Mouse (Mus musculus): ENCODE measurements around the gene Lrrfip2. TPM values are rescaled to one million over a fixed set of nuclear protein-coding genes. Genes with fewer than 3 reads are reported as not detected.

The Lrrfip2 gene
- polyA plus RNA-seq, 1 experiment from 2014 or later = 42.5 TPM

DNA sequence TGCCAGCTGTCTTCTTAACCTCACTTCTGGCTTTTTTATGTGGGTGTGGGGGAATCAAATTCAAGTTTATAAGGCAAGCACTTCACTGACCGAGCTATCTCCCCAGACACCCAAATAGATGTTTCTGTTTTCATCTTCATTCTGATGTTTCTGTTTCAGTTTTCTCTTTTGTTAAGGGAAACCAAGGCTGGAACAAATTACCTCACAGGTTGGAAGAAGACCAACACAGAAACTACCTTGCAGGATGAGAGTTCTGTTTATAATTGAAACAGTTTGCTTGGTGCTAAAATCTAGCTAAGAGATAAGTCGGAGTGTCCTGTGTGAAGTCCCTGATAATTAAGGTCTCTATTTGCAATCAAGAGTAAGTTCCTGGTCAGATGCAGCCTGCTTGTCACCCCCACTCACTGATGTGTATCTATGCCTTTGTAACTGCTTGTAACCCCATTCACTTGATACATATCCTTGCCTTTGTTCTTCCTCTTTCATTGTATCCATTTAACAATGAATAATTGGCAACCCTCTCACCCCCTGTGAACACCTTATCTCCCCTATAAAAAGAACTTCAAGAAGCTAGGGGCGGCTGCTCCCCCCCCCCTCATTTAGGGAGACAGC lies 30.3 kb upstream of the Lrrfip2 start:
- H3K9me3 ChIP-seq (ENCODE audit: control insufficient read depth, low read length) = no peaks in the 10 kb centered on the region
- H3K27ac ChIP-seq (ENCODE audit: low read depth, low read length) = no peak overlapping the region
- no peaks in the 10 kb centered on the region for H3K27me3 ChIP-seq (ENCODE audit: control insufficient read depth, insufficient read depth, low read length)
- no peak overlapping the region for H3K4me2 ChIP-seq (ENCODE audit: low read depth, low read length)
- H3K4me3 ChIP-seq (ENCODE audit: low read depth, low read length) = no peak overlapping the region
- no peak for ATAC-seq (ENCODE audit: low read depth)
- no peak overlapping the region for H3K9ac ChIP-seq (replicated peaks; ENCODE audit: low read depth, low read length)
- no peaks in the 10 kb centered on the region for H3K36me3 ChIP-seq (ENCODE audit: control insufficient read depth, insufficient read depth, low read length)
- H3K4me1 ChIP-seq (ENCODE audit: control insufficient read depth, insufficient read depth, low read length) = peaks cover 3% of the 10 kb centered on the region; the same call in 1 of the 2 replicates
- WGBS = 29% methylated on average over 3 of the region's 3 CpGs

DNA sequence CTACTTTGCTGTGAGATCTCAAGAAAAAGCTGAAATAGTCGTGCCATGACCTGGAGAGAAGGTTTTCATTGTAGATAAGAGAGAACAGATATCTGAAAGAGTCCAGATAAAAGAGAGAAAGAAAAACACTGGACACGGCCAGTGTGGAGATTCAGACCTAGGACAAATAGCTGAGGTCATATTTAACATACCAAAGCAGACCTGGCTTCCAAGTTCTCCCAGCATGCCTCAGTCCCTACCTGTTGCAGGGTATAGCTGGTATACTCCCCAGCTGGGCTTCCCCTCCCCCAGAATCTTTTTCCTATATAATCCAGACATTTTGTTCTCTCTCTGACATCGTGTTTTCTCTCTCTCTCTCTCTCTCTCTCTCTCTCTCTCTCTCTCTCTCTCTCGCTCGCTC lies 29.4 kb upstream of the Lrrfip2 start:
- no peak overlapping the region for H3K9ac ChIP-seq (replicated peaks; ENCODE audit: low read depth, low read length)
- no peak overlapping the region for H3K4me2 ChIP-seq (ENCODE audit: low read depth, low read length)
- ATAC-seq (ENCODE audit: low read depth) = no peak
- H3K36me3 ChIP-seq (ENCODE audit: control insufficient read depth, insufficient read depth, low read length) = no peaks in the 10 kb centered on the region
- no peaks in the 10 kb centered on the region for H3K27me3 ChIP-seq (ENCODE audit: control insufficient read depth, insufficient read depth, low read length)
- 20% methylated on average over 5 of the region's 5 CpGs for WGBS
- no peak overlapping the region for H3K27ac ChIP-seq (ENCODE audit: low read depth, low read length)
- no peak overlapping the region for H3K4me3 ChIP-seq (ENCODE audit: low read depth, low read length)
- H3K9me3 ChIP-seq (ENCODE audit: control insufficient read depth, low read length) = no peaks in the 10 kb centered on the region
- peaks cover 3% of the 10 kb centered on the region; the same call in 1 of the 2 replicates for H3K4me1 ChIP-seq (ENCODE audit: control insufficient read depth, insufficient read depth, low read length)

DNA sequence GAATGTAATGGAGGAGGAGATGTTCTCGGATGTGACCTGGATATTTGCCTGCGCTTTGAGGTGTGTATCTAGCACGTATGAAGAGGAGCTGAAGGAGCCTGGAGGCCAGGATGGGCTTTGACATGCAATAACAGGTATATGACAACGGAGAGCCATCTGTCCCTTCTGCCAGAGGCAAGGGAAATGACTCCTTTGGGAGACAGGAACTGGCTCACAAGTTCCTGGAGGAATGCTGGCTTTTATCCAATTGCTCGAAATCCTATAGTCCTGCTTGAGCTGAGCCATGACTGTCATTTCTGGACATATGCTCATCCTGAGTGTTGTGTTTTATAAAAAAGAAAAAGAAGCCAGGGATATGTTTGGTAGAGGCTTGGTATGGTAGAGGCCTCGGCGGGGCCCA lies 28.5 kb upstream of the Lrrfip2 start:
- H3K4me1 ChIP-seq (ENCODE audit: control insufficient read depth, insufficient read depth, low read length) = peaks cover 3% of the 10 kb centered on the region; the same call in 1 of the 2 replicates
- no peak overlapping the region for H3K4me2 ChIP-seq (ENCODE audit: low read depth, low read length)
- H3K9me3 ChIP-seq (ENCODE audit: control insufficient read depth, low read length) = no peaks in the 10 kb centered on the region
- H3K9ac ChIP-seq (replicated peaks; ENCODE audit: low read depth, low read length) = no peak overlapping the region
- no peak overlapping the region for H3K27ac ChIP-seq (ENCODE audit: low read depth, low read length)
- H3K4me3 ChIP-seq (ENCODE audit: low read depth, low read length) = no peak overlapping the region
- H3K36me3 ChIP-seq (ENCODE audit: control insufficient read depth, insufficient read depth, low read length) = no peaks in the 10 kb centered on the region
- no peak for ATAC-seq (ENCODE audit: low read depth)
- no peaks in the 10 kb centered on the region for H3K27me3 ChIP-seq (ENCODE audit: control insufficient read depth, insufficient read depth, low read length)
- 31% methylated on average over 7 of the region's 7 CpGs for WGBS

DNA sequence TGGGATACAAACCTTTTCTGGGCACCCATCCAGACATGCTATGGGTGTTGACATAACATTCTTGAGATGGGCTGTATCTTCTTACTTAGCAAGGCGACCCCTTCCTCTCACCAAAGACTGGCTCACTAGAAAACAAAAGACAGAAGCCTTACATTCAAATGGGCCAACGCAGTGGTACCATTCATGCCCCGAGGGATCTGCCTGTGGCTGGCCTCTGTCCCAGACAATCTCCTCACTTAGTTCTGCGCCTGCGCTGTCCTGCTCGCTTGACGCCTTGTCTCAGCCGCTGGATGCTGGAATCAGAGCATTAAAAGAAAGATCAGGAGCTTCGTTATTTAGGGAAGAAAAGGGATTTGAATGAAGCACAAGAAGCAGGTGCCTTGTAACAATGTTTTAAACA lies 24.7 kb upstream of the Lrrfip2 start:
- H3K4me1 ChIP-seq (ENCODE audit: control insufficient read depth, insufficient read depth, low read length) = peaks cover 3% of the 10 kb centered on the region; the same call in 1 of the 2 replicates
- no peaks in the 10 kb centered on the region for H3K9me3 ChIP-seq (ENCODE audit: control insufficient read depth, low read length)
- no peaks in the 10 kb centered on the region for H3K27me3 ChIP-seq (ENCODE audit: control insufficient read depth, insufficient read depth, low read length)
- H3K9ac ChIP-seq (replicated peaks; ENCODE audit: low read depth, low read length) = no peak overlapping the region
- H3K4me3 ChIP-seq (ENCODE audit: low read depth, low read length) = no peak overlapping the region
- no peak overlapping the region for H3K27ac ChIP-seq (ENCODE audit: low read depth, low read length)
- 65% methylated on average over 9 of the region's 9 CpGs for WGBS
- no peaks in the 10 kb centered on the region for H3K36me3 ChIP-seq (ENCODE audit: control insufficient read depth, insufficient read depth, low read length)
- no peak for ATAC-seq (ENCODE audit: low read depth)
- H3K4me2 ChIP-seq (ENCODE audit: low read depth, low read length) = no peak overlapping the region

DNA sequence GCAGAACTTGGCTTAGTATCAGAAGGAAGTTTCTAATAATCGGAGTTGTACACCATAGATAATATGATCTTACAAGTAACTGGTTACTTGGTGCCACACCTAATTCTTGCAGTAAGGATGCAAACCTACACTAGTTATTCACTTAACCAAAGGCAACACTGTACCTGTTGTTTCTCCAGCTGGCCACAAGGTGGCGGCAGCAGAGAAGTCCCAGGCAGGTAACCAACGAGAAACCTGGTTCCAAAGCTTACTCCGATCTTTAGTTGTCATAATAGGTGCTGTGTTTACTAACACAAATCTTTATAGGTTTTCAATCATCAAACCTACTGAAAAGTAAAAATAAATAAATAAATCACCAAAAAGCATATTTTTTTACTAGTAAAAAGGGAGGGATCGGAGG lies 24.3 kb upstream of the Lrrfip2 start:
- Histone ChIP-seq H3K9me3 (ENCODE audit: control insufficient read depth, low read length) (no peaks in the 10 kb centered on the region), H3K27me3 (ENCODE audit: control insufficient read depth, insufficient read depth, low read length) (no peaks in the 10 kb centered on the region), H3K9ac (replicated peaks; ENCODE audit: low read depth, low read length) (no peak overlapping the region), H3K36me3 (ENCODE audit: control insufficient read depth, insufficient read depth, low read length) (no peaks in the 10 kb centered on the region), H3K4me2 (ENCODE audit: low read depth, low read length) (no peak overlapping the region), H3K4me3 (ENCODE audit: low read depth, low read length) (no peak overlapping the region), H3K27ac (ENCODE audit: low read depth, low read length) (no peak overlapping the region), H3K4me1 (ENCODE audit: control insufficient read depth, insufficient read depth, low read length) (peaks cover 3% of the 10 kb centered on the region; the same call in 1 of the 2 replicates)
- 30% methylated on average over 5 of the region's 5 CpGs for WGBS
- ATAC-seq (ENCODE audit: low read depth) = no peak

DNA sequence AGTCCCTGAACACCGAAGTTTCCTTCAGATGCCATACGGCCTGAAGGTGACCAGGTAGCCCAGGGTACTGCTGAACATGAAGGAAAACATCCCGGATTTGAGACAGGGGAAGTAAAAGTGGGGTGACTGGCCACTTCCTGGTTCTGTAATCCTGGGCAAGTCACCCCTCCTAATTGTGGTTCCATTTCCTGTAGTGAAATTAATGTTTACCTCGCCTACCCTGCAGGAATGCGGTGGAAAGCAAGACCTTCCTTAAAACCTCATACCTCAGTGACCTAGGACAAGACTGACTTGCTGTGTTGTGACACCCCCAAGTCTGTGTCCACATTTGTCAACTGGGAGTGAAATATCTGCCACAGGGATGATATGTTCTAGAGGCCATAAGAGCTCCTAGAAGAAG lies 22.8 kb upstream of the Lrrfip2 start:
- H3K9ac ChIP-seq (replicated peaks; ENCODE audit: low read depth, low read length) = no peak overlapping the region
- no peaks in the 10 kb centered on the region for H3K27me3 ChIP-seq (ENCODE audit: control insufficient read depth, insufficient read depth, low read length)
- no peak overlapping the region for H3K27ac ChIP-seq (ENCODE audit: low read depth, low read length)
- H3K4me3 ChIP-seq (ENCODE audit: low read depth, low read length) = no peak overlapping the region
- H3K36me3 ChIP-seq (ENCODE audit: control insufficient read depth, insufficient read depth, low read length) = no peaks in the 10 kb centered on the region
- H3K9me3 ChIP-seq (ENCODE audit: control insufficient read depth, low read length) = no peaks in the 10 kb centered on the region
- H3K4me1 ChIP-seq (ENCODE audit: control insufficient read depth, insufficient read depth, low read length) = no peaks in the 10 kb centered on the region
- ATAC-seq (ENCODE audit: low read depth) = no peak
- WGBS = 81% methylated on average over 5 of the region's 5 CpGs
- H3K4me2 ChIP-seq (ENCODE audit: low read depth, low read length) = no peak overlapping the region

DNA sequence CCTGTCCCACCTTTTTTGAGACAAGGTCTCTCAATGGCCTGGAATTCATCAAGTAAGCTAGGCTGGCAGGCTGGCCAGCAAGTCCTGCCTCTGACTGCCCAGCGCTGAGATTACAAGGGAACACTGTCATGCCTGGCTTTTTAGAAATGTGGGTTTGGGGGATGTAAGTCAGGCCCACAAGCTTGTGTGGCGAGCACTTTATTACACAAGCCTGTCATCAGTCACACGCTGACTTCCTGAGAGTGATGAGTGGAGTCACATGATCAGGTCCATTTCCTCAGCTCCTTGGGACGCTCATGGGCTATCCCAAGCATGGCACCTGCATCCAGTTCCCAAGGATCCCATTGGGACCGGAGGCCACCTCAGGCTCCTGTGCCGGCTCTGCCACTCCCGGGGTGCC lies 21.7 kb upstream of the Lrrfip2 start:
- Histone ChIP-seq H3K4me3 (ENCODE audit: low read depth, low read length) (no peak overlapping the region), H3K9me3 (ENCODE audit: control insufficient read depth, low read length) (no peaks in the 10 kb centered on the region), H3K27me3 (ENCODE audit: control insufficient read depth, insufficient read depth, low read length) (no peaks in the 10 kb centered on the region), H3K27ac (ENCODE audit: low read depth, low read length) (no peak overlapping the region), H3K4me1 (ENCODE audit: control insufficient read depth, insufficient read depth, low read length) (no peaks in the 10 kb centered on the region), H3K9ac (replicated peaks; ENCODE audit: low read depth, low read length) (no peak overlapping the region), H3K4me2 (ENCODE audit: low read depth, low read length) (no peak overlapping the region), H3K36me3 (ENCODE audit: control insufficient read depth, insufficient read depth, low read length) (no peaks in the 10 kb centered on the region)
- no peak for ATAC-seq (ENCODE audit: low read depth)
- 62% methylated on average over 7 of the region's 7 CpGs for WGBS

DNA sequence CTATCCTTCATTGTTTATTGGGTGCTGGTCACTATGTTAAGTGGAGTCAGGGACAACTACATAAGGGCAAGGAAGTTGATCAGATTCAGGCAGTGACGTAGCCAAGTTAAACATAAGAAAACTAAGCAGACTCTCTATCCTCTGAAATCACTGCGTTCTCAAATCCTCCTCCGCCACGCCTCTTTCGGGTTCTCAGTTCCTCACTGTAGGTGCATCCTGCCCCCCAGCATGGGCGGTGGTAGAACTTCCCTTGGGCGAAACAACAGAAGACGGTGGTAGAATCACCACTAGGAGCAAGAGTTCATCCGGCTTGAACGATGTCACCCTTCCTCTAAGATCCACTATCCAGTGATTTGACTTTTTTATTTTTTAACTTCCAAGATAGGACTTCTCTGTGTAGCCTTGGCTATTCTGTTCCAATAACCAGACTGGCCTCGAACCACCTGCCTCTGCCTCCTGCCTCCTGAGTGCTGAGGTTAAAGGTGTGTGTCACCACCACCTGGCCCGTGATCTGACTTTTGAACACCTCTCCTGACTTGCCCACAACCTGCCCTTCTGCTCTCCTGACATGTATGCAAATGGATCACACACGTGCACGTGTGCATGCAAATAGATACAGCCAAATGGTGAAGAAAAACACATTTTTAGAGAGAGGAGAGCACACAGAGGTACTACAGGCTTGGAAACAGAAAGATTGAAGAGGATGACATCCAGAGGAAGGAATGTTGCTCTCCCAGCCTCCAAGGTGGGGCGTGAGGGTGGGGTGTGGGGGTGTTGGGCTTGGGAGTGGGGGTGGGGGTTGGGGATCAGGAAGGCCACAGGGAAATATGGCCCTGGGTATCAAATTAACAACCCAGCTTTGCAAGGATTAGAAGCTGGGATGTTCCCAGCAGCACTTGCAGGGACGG lies 20.7 kb upstream of the Lrrfip2 start:
- ATAC-seq (ENCODE audit: low read depth) = no peak
- no peaks in the 10 kb centered on the region for H3K36me3 ChIP-seq (ENCODE audit: control insufficient read depth, insufficient read depth, low read length)
- H3K9me3 ChIP-seq (ENCODE audit: control insufficient read depth, low read length) = no peaks in the 10 kb centered on the region
- no peak overlapping the region for H3K27ac ChIP-seq (ENCODE audit: low read depth, low read length)
- no peak overlapping the region for H3K4me3 ChIP-seq (ENCODE audit: low read depth, low read length)
- no peaks in the 10 kb centered on the region for H3K4me1 ChIP-seq (ENCODE audit: control insufficient read depth, insufficient read depth, low read length)
- H3K4me2 ChIP-seq (ENCODE audit: low read depth, low read length) = no peak overlapping the region
- whole genome bisulfite sequencing = 82% methylated on average over 16 of the region's 16 CpGs
- no peak overlapping the region for H3K9ac ChIP-seq (replicated peaks; ENCODE audit: low read depth, low read length)
- H3K27me3 ChIP-seq (ENCODE audit: control insufficient read depth, insufficient read depth, low read length) = no peaks in the 10 kb centered on the region

DNA sequence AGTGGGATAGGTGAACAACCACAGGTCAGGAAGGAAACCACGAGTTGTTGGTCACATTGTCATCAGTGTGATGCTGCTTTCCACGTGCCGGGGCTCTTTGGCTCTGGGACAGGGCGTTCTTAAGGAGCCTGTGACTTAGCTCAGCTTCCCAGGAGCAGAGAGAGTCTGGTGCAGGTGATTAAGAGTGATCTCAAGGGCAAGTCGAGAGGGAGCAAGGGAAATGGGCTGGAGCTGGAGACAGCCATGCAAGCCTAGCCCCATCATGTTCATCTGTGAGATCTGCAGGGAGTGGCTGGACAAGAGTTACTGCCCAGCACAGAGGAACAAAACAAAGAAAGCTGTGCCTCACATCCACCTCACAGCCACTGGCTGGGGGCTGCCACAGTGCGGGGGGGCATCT lies 19.8 kb upstream of the Lrrfip2 start:
- ATAC-seq (ENCODE audit: low read depth) = no peak
- H3K9me3 ChIP-seq (ENCODE audit: control insufficient read depth, low read length) = no peaks in the 10 kb centered on the region
- H3K27me3 ChIP-seq (ENCODE audit: control insufficient read depth, insufficient read depth, low read length) = no peaks in the 10 kb centered on the region
- H3K9ac ChIP-seq (replicated peaks; ENCODE audit: low read depth, low read length) = no peak overlapping the region
- H3K4me2 ChIP-seq (ENCODE audit: low read depth, low read length) = no peak overlapping the region
- no peaks in the 10 kb centered on the region for H3K36me3 ChIP-seq (ENCODE audit: control insufficient read depth, insufficient read depth, low read length)
- WGBS = 63% methylated on average over 6 of the region's 6 CpGs
- H3K4me3 ChIP-seq (ENCODE audit: low read depth, low read length) = no peak overlapping the region
- H3K4me1 ChIP-seq (ENCODE audit: control insufficient read depth, insufficient read depth, low read length) = no peaks in the 10 kb centered on the region
- no peak overlapping the region for H3K27ac ChIP-seq (ENCODE audit: low read depth, low read length)
